Mouse (Mus musculus) G1E (cell line): Measurements from ENCODE around the gene Fbxo47.

Experiments used
- CTCF ChIP-seq: IDR thresholded peaks from 2 replicates; pipeline ENCODE4 v1.5.1; 2012; ENCODE audit warnings: low read depth, low read length, inconsistent platforms, mixed read lengths
- GATA1 ChIP-seq: IDR thresholded peaks from 2 replicates; pipeline ENCODE4 v1.6.1; 2012; ENCODE audit warnings: borderline replicate concordance, low read length, inconsistent platforms, mixed read lengths

DNA sequence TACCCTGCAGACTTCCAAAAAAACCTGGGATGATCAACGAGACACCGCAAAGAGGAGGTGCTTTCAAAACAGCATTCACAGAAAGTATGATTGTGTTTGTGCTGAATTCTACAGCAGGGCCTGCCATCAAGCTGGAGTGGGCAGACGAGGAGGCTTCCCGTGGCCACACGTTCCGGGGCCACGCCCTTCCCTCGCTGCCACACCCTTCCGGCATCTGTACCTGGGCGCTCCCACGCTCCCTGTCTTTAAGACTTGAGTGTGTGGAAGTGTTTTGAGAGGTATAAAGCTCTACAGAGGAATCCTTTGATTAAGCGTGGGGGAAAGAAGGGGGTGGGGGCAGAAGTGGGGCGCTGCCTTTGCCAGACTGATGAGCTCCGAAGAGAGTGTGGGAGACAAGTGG lies 29.2 kb upstream of the Fbxo47 start:
- TF ChIP-seq GATA1 = no peak
- no peak for TF ChIP-seq CTCF
